Mouse (Mus musculus) liver, embryonic 16.5 days (tissue): ENCODE data around the gene Scamp4. TPM values are rescaled to one million over a fixed set of nuclear protein-coding genes. Genes with fewer than 3 reads are reported as not detected.
A peak's percentile ranks its signal among the peaks of the same experiment; 100 is the strongest.
"Not testable (repeated sequence)": the region's sequence is repeated elsewhere in the genome, so short reads cannot be mapped to it uniquely, and the experiment has no call there.

Source experiments
- ATAC-seq: fragments of 200-750 bp; cut with Nextera tagmentation; 2 replicates; pipeline ENCODE4 v1.8.0; 2017; ENCODE audit warnings: low read depth, mild to moderate bottlenecking, moderate number of reproducible peaks, moderate library complexity
- H3K27ac ChIP-seq: fragments of 300-500 bp; sonication (generic); 2 replicates; pipeline ENCODE4 v1.5.1; 2014; ENCODE audit warnings: mild to moderate bottlenecking, low read length
- H3K27me3 ChIP-seq: fragments of 300-500 bp; sonication (generic); 2 replicates; pipeline ENCODE4 v1.6.1; 2014; ENCODE audit warnings: low read depth, low read length, mixed read lengths; ENCODE audit not compliant: control insufficient read depth, insufficient read depth
- H3K36me3 ChIP-seq: fragments of 300-500 bp; sonication (generic); 2 replicates; pipeline ENCODE4 v1.6.1; 2014; ENCODE audit warnings: mild to moderate bottlenecking; ENCODE audit not compliant: control insufficient read depth, insufficient read depth
- H3K4me1 ChIP-seq: fragments of 300-500 bp; sonication (generic); 2 replicates; pipeline ENCODE4 v1.6.1; 2014; ENCODE audit warnings: low read depth, low read length, mixed read lengths; ENCODE audit not compliant: control insufficient read depth
- H3K4me2 ChIP-seq: fragments of 300-500 bp; sonication (generic); 2 replicates; pipeline ENCODE4 v1.6.1; 2014; ENCODE audit warnings: low read depth, low read length, mixed read lengths
- H3K4me3 ChIP-seq: fragments of 300-500 bp; sonication (generic); 2 replicates; pipeline ENCODE4 v1.5.1; 2014; ENCODE audit warnings: low read depth, mild to moderate bottlenecking, low read length
- H3K9ac ChIP-seq: fragments of 300-500 bp; sonication (generic); 2 replicates; pipeline ENCODE4 v1.6.1; 2014; ENCODE audit warnings: low read depth, low read length
- H3K9me3 ChIP-seq: fragments of 300-500 bp; sonication (generic); replicated peaks from 2 replicates; pipeline ENCODE4 v1.6.1; 2016; ENCODE audit warnings: low read length; ENCODE audit not compliant: control insufficient read depth
- WGBS: fragments of 180-500 bp; shearing (Covaris S2); extraction: QIAGEN DNeasy Blood & Tissue Kit; methylation state at CpG from one replicate; pipeline ENCODE4 v1.1.7; 2014; ENCODE audit not compliant: insufficient replicate concordance; 5-methylcytosine and 5-hydroxymethylcytosine counted together
- polyA plus RNA-seq: library from polyadenylated mRNA; unstranded; fragments of >200 nt; fragmentation: Nextera tagmentation; extraction: Ambion mirVana; gene quantifications from 2 replicates; pipeline ENCODE4 v1.2.1, GENCODE M21; 2015

Gene Scamp4
- polyA plus RNA-seq, 1 experiment from 2014 or later = 38.3 TPM

- Histone ChIP-seq H3K9ac (peak overlapping the region; percentile 76), H3K27ac (peak overlapping the region; percentile 90), H3K9me3 (no peaks in the 10 kb centered on the region), H3K27me3 (no peaks in the 10 kb centered on the region), H3K4me3 (no peak overlapping the region), H3K4me1 (peaks cover 43% of the 10 kb centered on the region), H3K36me3 (peaks cover 23% of the 10 kb centered on the region), H3K4me2 (peak overlapping the region; percentile 97)
- WGBS = 67% methylated on average over 2 of the region's 2 CpGs
- ATAC-seq = no peak
These were observed 2.3 kb downstream of the Scamp4 start for GRCm38 (mm10) chr10:80604988-80605387.

DNA sequence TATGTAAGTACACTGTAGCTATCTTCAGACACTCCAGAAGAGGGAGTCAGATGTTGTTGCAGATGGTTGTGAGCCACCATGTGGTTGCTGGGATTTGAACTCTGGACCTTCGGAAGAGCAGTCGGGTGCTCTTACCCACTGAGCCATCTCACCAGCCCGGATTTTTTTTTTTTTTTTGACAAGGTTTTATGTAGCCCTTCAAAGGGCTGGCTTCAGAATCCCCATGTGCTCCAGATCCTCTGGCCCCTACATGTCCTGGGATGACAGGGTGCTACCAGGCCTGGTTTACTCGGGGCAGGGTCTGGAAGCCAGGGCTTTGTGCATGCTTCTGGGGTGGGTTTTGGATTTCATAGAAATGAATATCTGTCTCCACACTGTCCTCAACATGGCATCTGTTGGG lies 3.0 kb downstream of the Scamp4 start, which contains the start of gene Gm49322:
Gene Gm49322, plus strand, starts transcription at position 301 of the 400 bp plus-strand sequence.
- Histone ChIP-seq H3K4me2 (peak within 1 kb of the TSS; percentile 97), H3K27ac (peak within 1 kb of the TSS; percentile 90), H3K36me3 (peaks cover 23% of the 10 kb centered on the region), H3K4me1 (peaks cover 46% of the 10 kb centered on the region), H3K9ac (peak within 1 kb of the TSS; percentile 76)
- WGBS = 67% methylated on average over 3 of the region's 4 CpGs
- not testable (repeated sequence) for ATAC-seq, H3K27me3 ChIP-seq, H3K9me3 ChIP-seq, H3K4me3 ChIP-seq

DNA sequence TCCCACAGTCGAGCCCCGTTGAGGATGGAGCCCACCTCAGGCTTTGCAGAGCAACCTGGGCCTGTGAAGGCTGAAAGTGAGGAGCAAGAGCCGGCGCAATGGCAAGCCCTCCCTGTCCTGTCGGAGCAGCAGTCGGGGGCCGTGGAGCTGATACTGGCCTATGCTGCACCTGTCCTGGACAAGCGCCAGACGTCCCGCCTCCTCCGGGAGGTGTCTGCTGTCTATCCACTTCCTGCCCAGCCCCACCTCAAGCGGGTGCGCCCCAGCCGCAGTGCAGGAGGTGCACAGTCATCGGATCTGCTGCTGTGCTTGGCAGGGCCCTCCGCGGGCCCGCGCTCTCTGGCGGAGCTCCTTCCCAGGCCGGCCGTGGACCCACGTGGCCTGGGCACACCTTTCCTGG lies 3.6 kb downstream of the Scamp4 start:
- no peak for ATAC-seq
- H3K4me2 ChIP-seq = no peak overlapping the region
- peaks cover 23% of the 10 kb centered on the region for H3K36me3 ChIP-seq
- H3K9ac ChIP-seq = no peak overlapping the region
- H3K4me1 ChIP-seq = peaks cover 44% of the 10 kb centered on the region
- WGBS = 75% methylated on average over 23 of the region's 23 CpGs
- H3K27ac ChIP-seq = no peak overlapping the region
- H3K27me3 ChIP-seq = no peaks in the 10 kb centered on the region
- H3K4me3 ChIP-seq = no peak overlapping the region
- no peaks in the 10 kb centered on the region for H3K9me3 ChIP-seq

- WGBS = 88% methylated on average over 34 of the region's 34 CpGs
- Histone ChIP-seq H3K27me3 (no peaks in the 10 kb centered on the region), H3K9me3 (no peaks in the 10 kb centered on the region), H3K9ac (no peak overlapping the region), H3K4me1 (peaks cover 38% of the 10 kb centered on the region), H3K36me3 (peaks cover 23% of the 10 kb centered on the region), H3K27ac (no peak overlapping the region), H3K4me3 (no peak overlapping the region), H3K4me2 (no peak overlapping the region)
- no peak for ATAC-seq
These were observed 4.2 kb downstream of the Scamp4 start for GRCm38 (mm10) chr10:80606737-80607350.

GRCm38 (mm10) chr10:80608435-80608834 lies 5.8 kb downstream of the Scamp4 start:
- no peaks in the 10 kb centered on the region for H3K9me3 ChIP-seq
- no peak overlapping the region for H3K9ac ChIP-seq
- H3K27ac ChIP-seq = no peak overlapping the region
- no peaks in the 10 kb centered on the region for H3K27me3 ChIP-seq
- WGBS = 60% methylated on average over 3 of the region's 3 CpGs
- peaks cover 28% of the 10 kb centered on the region for H3K4me1 ChIP-seq
- no peak overlapping the region for H3K4me3 ChIP-seq
- peaks cover 26% of the 10 kb centered on the region for H3K36me3 ChIP-seq
- H3K4me2 ChIP-seq = no peak overlapping the region
- ATAC-seq = no peak

DNA sequence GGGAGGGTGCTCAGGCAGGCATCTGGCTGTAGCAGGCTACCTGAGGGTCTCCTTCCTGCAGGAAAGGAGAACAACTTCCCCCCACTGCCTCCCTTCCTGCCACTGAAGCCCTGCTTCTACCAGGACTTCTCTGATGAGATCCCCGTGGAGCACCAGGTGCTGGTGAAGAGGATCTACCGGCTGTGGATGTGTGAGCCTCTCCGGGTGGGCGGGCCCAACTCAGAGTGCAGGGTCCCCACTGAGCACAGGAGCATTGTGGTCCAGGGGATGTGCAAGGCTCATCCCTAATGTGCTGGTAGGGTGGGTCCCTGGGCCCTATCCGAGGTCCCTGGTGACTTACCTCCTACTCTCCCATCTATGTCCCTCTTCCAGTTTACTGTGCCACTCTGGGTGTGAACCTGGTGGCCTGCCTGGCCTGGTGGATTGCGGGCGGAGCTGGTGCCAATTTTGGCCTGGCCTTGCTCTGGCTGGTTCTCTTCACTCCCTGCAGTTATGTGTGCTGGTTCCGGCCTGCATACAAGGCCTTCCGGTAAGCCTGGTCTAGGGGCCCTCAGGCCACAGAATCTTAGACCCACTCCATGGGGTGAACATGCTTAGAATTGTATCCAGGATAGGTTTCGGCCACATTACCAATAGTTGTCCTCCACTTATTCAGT lies 6.7 kb downstream of the Scamp4 start:
- H3K9ac ChIP-seq = no peak overlapping the region
- no peak overlapping the region; the same call in 1 of the 2 replicates for H3K27ac ChIP-seq
- peaks cover 28% of the 10 kb centered on the region for H3K36me3 ChIP-seq
- H3K9me3 ChIP-seq = no peaks in the 10 kb centered on the region
- no peak overlapping the region for H3K4me2 ChIP-seq
- no peak for ATAC-seq
- H3K4me1 ChIP-seq = peaks cover 19% of the 10 kb centered on the region
- no peak overlapping the region for H3K4me3 ChIP-seq
- no peaks in the 10 kb centered on the region for H3K27me3 ChIP-seq
- 85% methylated on average over 10 of the region's 10 CpGs for WGBS

GRCm38 (mm10) chr10:80610116-80610785 lies 7.6 kb downstream of the Scamp4 start:
- Histone ChIP-seq H3K9ac (no peak overlapping the region), H3K4me1 (peaks cover 10% of the 10 kb centered on the region), H3K4me3 (no peak overlapping the region), H3K4me2 (no peak overlapping the region), H3K9me3 (no peaks in the 10 kb centered on the region), H3K27ac (no peak overlapping the region; the same call in 1 of the 2 replicates), H3K36me3 (peaks cover 28% of the 10 kb centered on the region), H3K27me3 (no peaks in the 10 kb centered on the region)
- WGBS = 74% methylated on average over 9 of the region's 9 CpGs
- ATAC-seq = no peak

- no peak overlapping the region for H3K27ac ChIP-seq
- no peaks in the 10 kb centered on the region for H3K9me3 ChIP-seq
- H3K4me1 ChIP-seq = peaks cover 8% of the 10 kb centered on the region
- 0 out of 2 replicates have a peak, but pooled peaks have one; percentile 32 for ATAC-seq
- no peak overlapping the region for H3K4me3 ChIP-seq
- 42% methylated on average over 4 of the region's 4 CpGs for WGBS
- no peaks in the 10 kb centered on the region for H3K27me3 ChIP-seq
- H3K4me2 ChIP-seq = no peak overlapping the region
- peaks cover 31% of the 10 kb centered on the region for H3K36me3 ChIP-seq
- H3K9ac ChIP-seq = no peak overlapping the region
These were observed 8.4 kb downstream of the Scamp4 start for GRCm38 (mm10) chr10:80611024-80611423.

DNA sequence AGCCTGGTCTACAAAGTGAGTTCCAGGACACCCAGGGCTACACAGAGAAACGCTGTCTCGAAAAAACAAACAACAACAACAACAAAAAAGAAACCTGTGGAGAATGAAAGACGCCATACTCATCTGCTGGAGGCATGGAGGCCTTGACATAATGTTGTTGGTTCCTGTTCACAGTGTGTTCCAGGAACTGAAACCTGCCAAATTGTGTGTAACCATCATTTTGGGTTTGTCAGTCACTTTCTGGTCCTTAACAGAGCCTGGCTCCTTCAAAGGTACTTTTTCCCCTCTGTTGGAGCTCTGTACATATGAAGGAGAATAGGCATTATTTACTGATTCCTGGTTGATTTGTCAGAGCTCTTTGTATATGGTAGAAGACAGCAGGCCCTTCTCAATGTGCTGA lies 9.2 kb downstream of the Scamp4 start:
- Histone ChIP-seq H3K4me3 (no peak overlapping the region), H3K27ac (no peak overlapping the region; the same call in 1 of the 2 replicates)
- WGBS = 79% methylated on average over 3 of the region's 3 CpGs

More for the DNA sequence above, 9.2 kb downstream of the Scamp4 start:
- no peaks in the 10 kb centered on the region for H3K9me3 ChIP-seq
- H3K4me2 ChIP-seq = no peak overlapping the region
- no peaks in the 10 kb centered on the region for H3K27me3 ChIP-seq
- no peak overlapping the region for H3K9ac ChIP-seq
- no peak for ATAC-seq
- peaks cover 3% of the 10 kb centered on the region; the same call in 1 of the 2 replicates for H3K4me1 ChIP-seq
- H3K36me3 ChIP-seq = peaks cover 22% of the 10 kb centered on the region
